In genomic region chr3:148838095-148838834, GRCm38 (mm10) we compare ENCODE assay signal across 13 mouse cellular contexts.
DNase-seq lines count a peak whose midpoint lies in the region; ATAC-seq and TF ChIP-seq lines count a peak whose summit lies in the region.
"Had no signal": no experiment of that assay in that cellular context is flagged by ENCODE, and none has a peak within 500 bp of the region (broad histone marks: within the 10 kb centered on the region; RNA-seq: fewer than 3 reads in every experiment).

No protein-coding gene starts in this region.

- H3K4me1 ChIP-seq in forebrain, embryonic 12.5 days: peaks cover 31% of the 10 kb centered on the region
- H3K4me1 ChIP-seq in forebrain, postnatal 0 days (ENCODE audit: insufficient read depth): no peaks in the 10 kb centered on the region
- H3K4me1 ChIP-seq in hindbrain, embryonic 13.5 days (replicated peaks): peaks cover 12% of the 10 kb centered on the region
- peaks cover 10% of the 10 kb centered on the region; the same call in 1 of the 2 replicates for H3K4me1 ChIP-seq in hindbrain, embryonic 10.5 days (replicated peaks)
- peaks cover 13% of the 10 kb centered on the region for H3K4me1 ChIP-seq in forebrain, embryonic 15.5 days
- peaks cover 18% of the 10 kb centered on the region for H3K4me1 ChIP-seq in midbrain, embryonic 16.5 days (ENCODE audit: control insufficient read depth, insufficient read depth, low read length)
- H3K4me1 ChIP-seq in liver, embryonic 12.5 days: no peaks in the 10 kb centered on the region
- H3K4me1 ChIP-seq: embryonic facial prominence, embryonic 12.5 days; limb, embryonic 15.5 days had no signal

- H3K9me3 ChIP-seq in forebrain, embryonic 12.5 days: no peaks in the 10 kb centered on the region
- no peaks in the 10 kb centered on the region for H3K9me3 ChIP-seq in forebrain, postnatal 0 days (ENCODE audit: low read length)
- no peaks in the 10 kb centered on the region for H3K9me3 ChIP-seq in hindbrain, embryonic 13.5 days
- H3K9me3 ChIP-seq in hindbrain, embryonic 10.5 days: no peaks in the 10 kb centered on the region
- no peaks in the 10 kb centered on the region for H3K9me3 ChIP-seq in forebrain, embryonic 15.5 days
- H3K9me3 ChIP-seq in midbrain, embryonic 16.5 days (replicated peaks; ENCODE audit: control insufficient read depth, low read length, poor library complexity, severe bottlenecking): no peaks in the 10 kb centered on the region
- no peaks in the 10 kb centered on the region for H3K9me3 ChIP-seq in liver, embryonic 12.5 days (replicated peaks)
- H3K9me3 ChIP-seq: embryonic facial prominence, embryonic 12.5 days; limb, embryonic 15.5 days had no signal

- TF ChIP-seq CTCF in forebrain, postnatal 0 days (IDR thresholded peaks at IDR 0.05; ENCODE audit: low read depth): no peak

- H3K36me3 ChIP-seq in forebrain, embryonic 12.5 days (replicated peaks): peaks cover 40% of the 10 kb centered on the region
- H3K36me3 ChIP-seq in forebrain, postnatal 0 days (ENCODE audit: insufficient read depth): peaks cover 26% of the 10 kb centered on the region
- peaks cover 46% of the 10 kb centered on the region for H3K36me3 ChIP-seq in hindbrain, embryonic 13.5 days
- peaks cover 64% of the 10 kb centered on the region for H3K36me3 ChIP-seq in hindbrain, embryonic 10.5 days
- peaks cover 34% of the 10 kb centered on the region for H3K36me3 ChIP-seq in forebrain, embryonic 15.5 days
- H3K36me3 ChIP-seq in midbrain, embryonic 16.5 days (ENCODE audit: control insufficient read depth, insufficient read depth, low read length): peaks cover 15% of the 10 kb centered on the region
- peaks cover 34% of the 10 kb centered on the region for H3K36me3 ChIP-seq in liver, embryonic 12.5 days

- peak; percentile 25; the same call in 1 of the 2 replicates for ATAC-seq in forebrain, embryonic 12.5 days (ENCODE audit: low FRiP score)
- no peak for ATAC-seq in forebrain, postnatal 0 days
- ATAC-seq in hindbrain, embryonic 13.5 days (ENCODE audit: low FRiP score): peak; percentile 59; the same call in 1 of the 2 replicates
- peak; percentile 52 for ATAC-seq in forebrain, embryonic 15.5 days (replicated peaks)
- ATAC-seq in midbrain, embryonic 16.5 days: peak; percentile 75; the same call in 1 of the 2 replicates
- ATAC-seq in liver, embryonic 12.5 days: no peak

- H3K27ac ChIP-seq in forebrain, embryonic 12.5 days: peak overlapping the region; percentile 46; the same call in 1 of the 2 replicates
- H3K27ac ChIP-seq in forebrain, postnatal 0 days (ENCODE audit: low read depth, low read length): no peak overlapping the region
- H3K27ac ChIP-seq in hindbrain, embryonic 13.5 days: no peak overlapping the region; the same call in 1 of the 2 replicates
- no peak overlapping the region for H3K27ac ChIP-seq in hindbrain, embryonic 10.5 days
- no peak overlapping the region for H3K27ac ChIP-seq in forebrain, embryonic 15.5 days (replicated peaks)
- H3K27ac ChIP-seq in midbrain, embryonic 16.5 days (ENCODE audit: low read length): no peak overlapping the region
- no peak overlapping the region for H3K27ac ChIP-seq in liver, embryonic 12.5 days
- H3K27ac ChIP-seq: embryonic facial prominence, embryonic 12.5 days; limb, embryonic 15.5 days had no signal

- no peak overlapping the region for H3K9ac ChIP-seq in forebrain, embryonic 12.5 days
- no peak overlapping the region for H3K9ac ChIP-seq in forebrain, postnatal 0 days
- H3K9ac ChIP-seq in hindbrain, embryonic 13.5 days: no peak overlapping the region
- H3K9ac ChIP-seq in forebrain, embryonic 15.5 days (replicated peaks): no peak overlapping the region
- no peak overlapping the region for H3K9ac ChIP-seq in midbrain, embryonic 16.5 days (ENCODE audit: low read depth, low read length)
- H3K9ac ChIP-seq in liver, embryonic 12.5 days: no peak overlapping the region
- H3K9ac ChIP-seq: embryonic facial prominence, embryonic 12.5 days; limb, embryonic 15.5 days had no signal

- no peak for DNase-seq in forebrain, postnatal 0 days
- DNase-seq in hindbrain, embryonic 10.5 days (ENCODE audit: low spot score): no peak
- no peak for DNase-seq in kidney, postnatal 14 days
- DNase-seq: adrenal gland, postnatal 14 days; gastrocnemius, postnatal 10 days; kidney, adult 8-10 months had no signal

- WGBS in forebrain, embryonic 12.5 days: 62% methylated on average over 13 of the region's 13 CpGs
- 38% methylated on average over 13 of the region's 13 CpGs for WGBS in forebrain, postnatal 0 days
- WGBS in hindbrain, embryonic 13.5 days: 69% methylated on average over 13 of the region's 13 CpGs
- WGBS in hindbrain, embryonic 10.5 days: 90% methylated on average over 13 of the region's 13 CpGs
- WGBS in forebrain, embryonic 15.5 days: 37% methylated on average over 13 of the region's 13 CpGs
- WGBS in midbrain, embryonic 16.5 days: 47% methylated on average over 13 of the region's 13 CpGs
- 78% methylated on average over 13 of the region's 13 CpGs for WGBS in liver, embryonic 12.5 days (ENCODE audit: insufficient replicate concordance)

- no peak overlapping the region for H3K4me2 ChIP-seq in forebrain, embryonic 12.5 days
- no peak overlapping the region for H3K4me2 ChIP-seq in forebrain, postnatal 0 days (ENCODE audit: low read depth)
- H3K4me2 ChIP-seq in hindbrain, embryonic 13.5 days: no peak overlapping the region
- H3K4me2 ChIP-seq in forebrain, embryonic 15.5 days (replicated peaks): no peak overlapping the region
- H3K4me2 ChIP-seq in midbrain, embryonic 16.5 days (ENCODE audit: low read length): no peak overlapping the region
- H3K4me2 ChIP-seq in liver, embryonic 12.5 days: no peak overlapping the region
- H3K4me2 ChIP-seq: embryonic facial prominence, embryonic 12.5 days; limb, embryonic 15.5 days had no signal

- no peak overlapping the region for H3K4me3 ChIP-seq in forebrain, embryonic 12.5 days (replicated peaks)
- no peak overlapping the region for H3K4me3 ChIP-seq in forebrain, postnatal 0 days (ENCODE audit: low read depth, low read length)
- H3K4me3 ChIP-seq in hindbrain, embryonic 13.5 days: no peak overlapping the region
- H3K4me3 ChIP-seq in hindbrain, embryonic 10.5 days: no peak overlapping the region
- no peak overlapping the region for H3K4me3 ChIP-seq in forebrain, embryonic 15.5 days
- H3K4me3 ChIP-seq in midbrain, embryonic 16.5 days (ENCODE audit: low read depth, low read length): no peak overlapping the region
- H3K4me3 ChIP-seq in liver, embryonic 12.5 days: no peak overlapping the region
- H3K4me3 ChIP-seq: embryonic facial prominence, embryonic 12.5 days; limb, embryonic 15.5 days had no signal

- H3K27me3 ChIP-seq in forebrain, embryonic 12.5 days: no peaks in the 10 kb centered on the region
- no peaks in the 10 kb centered on the region for H3K27me3 ChIP-seq in forebrain, postnatal 0 days (ENCODE audit: insufficient read depth, low read length)
- H3K27me3 ChIP-seq in hindbrain, embryonic 13.5 days: no peaks in the 10 kb centered on the region
- H3K27me3 ChIP-seq in hindbrain, embryonic 10.5 days (ENCODE audit: insufficient read depth, poor library complexity, severe bottlenecking): no peaks in the 10 kb centered on the region
- no peaks in the 10 kb centered on the region for H3K27me3 ChIP-seq in forebrain, embryonic 15.5 days
- H3K27me3 ChIP-seq in midbrain, embryonic 16.5 days (ENCODE audit: control insufficient read depth, insufficient read depth, low read depth, low read length): no peaks in the 10 kb centered on the region
- no peaks in the 10 kb centered on the region for H3K27me3 ChIP-seq in liver, embryonic 12.5 days (replicated peaks)
- H3K27me3 ChIP-seq: embryonic facial prominence, embryonic 12.5 days; limb, embryonic 15.5 days had no signal

Comparison
In these comparisons a context has a peak if more than half of its experiments do, and no peak if none do; other contexts are left out.
1. ATAC-seq: peak in forebrain, embryonic 12.5 days (single experiment), hindbrain, embryonic 13.5 days (single experiment), forebrain, embryonic 15.5 days (single experiment) and midbrain, embryonic 16.5 days (single experiment); none in forebrain, postnatal 0 days (single experiment) and liver, embryonic 12.5 days (single experiment).